ENCODE assay signal across 19 mouse cellular contexts in the genomic region with DNA sequence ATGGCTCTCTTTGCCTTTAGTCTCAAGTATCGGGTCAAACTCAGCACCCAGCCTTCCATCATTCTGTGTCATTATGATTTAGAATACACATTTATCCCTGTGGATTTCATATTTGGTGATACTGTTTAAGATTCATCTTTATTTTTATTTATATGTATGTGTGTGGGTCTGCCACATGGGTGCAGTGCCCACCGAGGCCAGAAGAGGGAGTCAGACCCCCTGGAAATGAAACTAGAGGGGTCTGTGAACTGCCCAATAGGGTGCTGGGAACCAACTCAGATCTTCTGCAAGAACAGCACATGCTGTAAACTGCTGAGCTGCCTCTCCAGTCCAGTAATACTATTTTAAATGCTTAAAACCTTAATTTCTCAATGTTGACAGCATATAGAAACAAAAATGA. TPM values are rescaled to one million over a fixed set of nuclear protein-coding genes. Genes with fewer than 3 reads are reported as not detected.
A peak's percentile ranks its signal among the peaks of the same experiment; 100 is the strongest.
DNase-seq lines count a peak whose midpoint lies in the region; ATAC-seq and TF ChIP-seq lines count a peak whose summit lies in the region.
"Had no signal": no experiment of that assay in that cellular context is flagged by ENCODE, and none has a peak within 500 bp of the region (broad histone marks: within the 10 kb centered on the region; RNA-seq: fewer than 3 reads in every experiment).

No protein-coding gene starts in this region.

- peaks cover 17% of the 10 kb centered on the region for H3K4me1 ChIP-seq in hindbrain, postnatal 0 days (ENCODE audit: insufficient read depth, low read length)
- peaks cover 7% of the 10 kb centered on the region for H3K4me1 ChIP-seq in hindbrain, embryonic 11.5 days (replicated peaks; ENCODE audit: control insufficient read depth, insufficient read depth, low read length)
- H3K4me1 ChIP-seq in midbrain, postnatal 0 days (ENCODE audit: insufficient read depth, low read length) = peaks cover 9% of the 10 kb centered on the region; the same call in 1 of the 2 replicates
- H3K4me1 ChIP-seq in midbrain, embryonic 10.5 days = peaks cover 47% of the 10 kb centered on the region
- peaks cover 3% of the 10 kb centered on the region; the same call in 1 of the 2 replicates for H3K4me1 ChIP-seq in liver, embryonic 11.5 days (replicated peaks; ENCODE audit: control insufficient read depth, insufficient read depth, low read length)

- no peak overlapping the region for H3K4me3 ChIP-seq in hindbrain, postnatal 0 days (ENCODE audit: low read length)
- no peak overlapping the region for H3K4me3 ChIP-seq in hindbrain, embryonic 11.5 days (ENCODE audit: low read depth, low read length)
- H3K4me3 ChIP-seq in midbrain, postnatal 0 days (ENCODE audit: low read depth, low read length) = no peak overlapping the region
- no peak overlapping the region for H3K4me3 ChIP-seq in midbrain, embryonic 10.5 days
- no peak overlapping the region for H3K4me3 ChIP-seq in liver, embryonic 11.5 days (ENCODE audit: low read depth, low read length)
- H3K4me3 ChIP-seq: embryonic facial prominence, embryonic 10.5 days; forebrain, embryonic 13.5 days; heart, embryonic 10.5 days had no signal

- H3K36me3 ChIP-seq in hindbrain, postnatal 0 days (ENCODE audit: insufficient read depth, low read length) = no peaks in the 10 kb centered on the region
- H3K36me3 ChIP-seq in hindbrain, embryonic 11.5 days (ENCODE audit: control insufficient read depth, insufficient read depth, low read length) = no peaks in the 10 kb centered on the region
- no peaks in the 10 kb centered on the region for H3K36me3 ChIP-seq in midbrain, postnatal 0 days (ENCODE audit: insufficient read depth, low read length)
- H3K36me3 ChIP-seq in midbrain, embryonic 10.5 days = no peaks in the 10 kb centered on the region
- H3K36me3 ChIP-seq in liver, embryonic 11.5 days (ENCODE audit: control insufficient read depth, insufficient read depth, low read length) = no peaks in the 10 kb centered on the region
- H3K36me3 ChIP-seq: embryonic facial prominence, embryonic 10.5 days; G1E; heart, embryonic 10.5 days had no signal

- H3K27ac ChIP-seq in hindbrain, postnatal 0 days = no peak overlapping the region
- no peak overlapping the region for H3K27ac ChIP-seq in hindbrain, embryonic 11.5 days (ENCODE audit: low read depth, low read length)
- no peak overlapping the region for H3K27ac ChIP-seq in midbrain, postnatal 0 days (ENCODE audit: low read depth, low read length)
- no peak overlapping the region for H3K27ac ChIP-seq in midbrain, embryonic 10.5 days (replicated peaks)
- no peak overlapping the region for H3K27ac ChIP-seq in liver, embryonic 11.5 days (ENCODE audit: low read depth, low read length)
- H3K27ac ChIP-seq: heart, embryonic 10.5 days; hindbrain, embryonic 14.5 days had no signal

- no peaks in the 10 kb centered on the region for H3K9me3 ChIP-seq in hindbrain, postnatal 0 days (ENCODE audit: low read length)
- H3K9me3 ChIP-seq in hindbrain, embryonic 11.5 days (ENCODE audit: control insufficient read depth, low read length) = no peaks in the 10 kb centered on the region
- H3K9me3 ChIP-seq in midbrain, postnatal 0 days (ENCODE audit: low read length) = no peaks in the 10 kb centered on the region
- no peaks in the 10 kb centered on the region; the same call in 1 of the 2 replicates for H3K9me3 ChIP-seq in midbrain, embryonic 10.5 days (replicated peaks)
- H3K9me3 ChIP-seq in liver, embryonic 11.5 days (ENCODE audit: control insufficient read depth, low read length) = no peaks in the 10 kb centered on the region
- H3K9me3 ChIP-seq: embryonic facial prominence, embryonic 10.5 days; forebrain, embryonic 13.5 days; G1E; heart, embryonic 10.5 days had no signal

- no peak for ATAC-seq in hindbrain, postnatal 0 days
- ATAC-seq in hindbrain, embryonic 11.5 days (ENCODE audit: low FRiP score) = no peak
- ATAC-seq in midbrain, postnatal 0 days (ENCODE audit: low FRiP score) = no peak
- ATAC-seq in liver, embryonic 11.5 days (replicated peaks; ENCODE audit: low FRiP score) = no peak
- ATAC-seq: forebrain, embryonic 13.5 days had no signal

- TF ChIP-seq CTCF in hindbrain, postnatal 0 days (IDR thresholded peaks at IDR 0.05; ENCODE audit: low read depth) = peak; percentile 18; the same call in 1 of the 2 replicates
- TF ChIP-seq CTCF in midbrain, postnatal 0 days (IDR thresholded peaks at IDR 0.05) = peak; percentile 21; the same call in 1 of the 2 replicates

- no peaks in the 10 kb centered on the region for H3K27me3 ChIP-seq in hindbrain, postnatal 0 days (ENCODE audit: insufficient read depth, low read length)
- no peaks in the 10 kb centered on the region for H3K27me3 ChIP-seq in hindbrain, embryonic 11.5 days (ENCODE audit: control insufficient read depth, insufficient read depth, low read length)
- H3K27me3 ChIP-seq in midbrain, postnatal 0 days (ENCODE audit: insufficient read depth, low read length) = no peaks in the 10 kb centered on the region
- H3K27me3 ChIP-seq in midbrain, embryonic 10.5 days (ENCODE audit: low read depth, poor library complexity, severe bottlenecking) = peaks cover 26% of the 10 kb centered on the region
- 0 out of 2 replicates have a peak, but pooled peaks cover 3% of the 10 kb centered on the region for H3K27me3 ChIP-seq in liver, embryonic 11.5 days (replicated peaks; ENCODE audit: control insufficient read depth, insufficient read depth, low read length)
- H3K27me3 ChIP-seq: forebrain, embryonic 13.5 days had no signal

- WGBS in hindbrain, postnatal 0 days = 97% methylated on average over 2 of the region's 2 CpGs
- WGBS in hindbrain, embryonic 11.5 days = 97% methylated on average over 2 of the region's 2 CpGs
- WGBS in midbrain, postnatal 0 days = 98% methylated on average over 2 of the region's 2 CpGs
- WGBS in midbrain, embryonic 10.5 days = 98% methylated on average over 2 of the region's 2 CpGs
- 92% methylated on average over 2 of the region's 2 CpGs for WGBS in liver, embryonic 11.5 days

- DNase-seq in hindbrain, postnatal 0 days (ENCODE audit: low spot score) = no peak
- no peak for DNase-seq in hindbrain, embryonic 11.5 days (ENCODE audit: low spot score)
- no peak for DNase-seq in midbrain, postnatal 0 days (ENCODE audit: low spot score)
- DNase-seq in midbrain, embryonic 10.5 days (ENCODE audit: low spot score) = no peak
- peak; percentile 43 for DNase-seq in ZHBTc4 (ENCODE audit: low read depth, low spot score)
- no peak for DNase-seq in liver, embryonic 11.5 days (ENCODE audit: low spot score)
- DNase-seq: adrenal gland, adult 2 months; adrenal gland, postnatal 25 days; cerebellum, adult 2 months; cerebellum, postnatal 10 days; gastrocnemius, postnatal 36 days; heart, adult 11 months; heart, postnatal 10 days had no signal

- no peak overlapping the region for H3K9ac ChIP-seq in hindbrain, postnatal 0 days (replicated peaks; ENCODE audit: low read length)
- no peak overlapping the region for H3K9ac ChIP-seq in hindbrain, embryonic 11.5 days (ENCODE audit: low read depth, low read length)
- no peak overlapping the region for H3K9ac ChIP-seq in midbrain, postnatal 0 days (replicated peaks; ENCODE audit: low read length, poor library complexity, severe bottlenecking)
- H3K9ac ChIP-seq in liver, embryonic 11.5 days (ENCODE audit: low read depth, low read length) = no peak overlapping the region
- H3K9ac ChIP-seq: forebrain, embryonic 13.5 days; hindbrain, embryonic 14.5 days had no signal

- no peak overlapping the region for H3K4me2 ChIP-seq in hindbrain, postnatal 0 days (ENCODE audit: low read depth, low read length)
- H3K4me2 ChIP-seq in hindbrain, embryonic 11.5 days (replicated peaks; ENCODE audit: low read depth, low read length) = no peak overlapping the region
- no peak overlapping the region for H3K4me2 ChIP-seq in midbrain, postnatal 0 days (ENCODE audit: low read depth, low read length, poor library complexity, severe bottlenecking)
- H3K4me2 ChIP-seq in liver, embryonic 11.5 days = no peak overlapping the region
- H3K4me2 ChIP-seq: forebrain, embryonic 13.5 days; hindbrain, embryonic 14.5 days had no signal

RNA-seq across cellular contexts. Expression of a gene that starts 26.4 kb away (rescaled TPM):
- total RNA-seq in hindbrain, postnatal 0 days (2014; rRNA removed) = 36.2 and 40.3 TPM in 2 replicates
- 14.2 and 15.2 TPM in 2 replicates for polyA plus RNA-seq in hindbrain, postnatal 0 days (2015; fragmentation: Nextera tagmentation; extraction: Ambion mirVana)
- 11.4 and 16.8 TPM in 2 replicates for polyA plus RNA-seq in hindbrain, embryonic 11.5 days (2014; fragmentation: Nextera tagmentation; extraction: Ambion mirVana)
- 19.2 and 21.1 TPM in 2 replicates for total RNA-seq in midbrain, postnatal 0 days (2014; rRNA removed)
- polyA plus RNA-seq in midbrain, postnatal 0 days (2015; fragmentation: Nextera tagmentation; extraction: Ambion mirVana) = 6.8 and 8.9 TPM in 2 replicates
- polyA plus RNA-seq in midbrain, embryonic 10.5 days (2016; fragmentation: Nextera tagmentation; extraction: Ambion mirVana) = 0.61 and 2.5 TPM in 2 replicates
- polyA plus RNA-seq in liver, embryonic 11.5 days (2014; fragmentation: Nextera tagmentation; extraction: Ambion mirVana) = 0.81 and 0.84 TPM in 2 replicates
- total RNA-seq: hematopoietic stem cell, adult 5-6 weeks had no signal
- polyA plus RNA-seq: G1E had no signal

RNA-seq across cellular contexts. Expression of a gene that starts 37.5 kb away (rescaled TPM):
- 59.4 and 68.0 TPM in 2 replicates for total RNA-seq in hindbrain, postnatal 0 days (2014; rRNA removed)
- polyA plus RNA-seq in hindbrain, postnatal 0 days (2015; fragmentation: Nextera tagmentation; extraction: Ambion mirVana) = 67.7 and 70.0 TPM in 2 replicates
- 23.5 and 28.0 TPM in 2 replicates for polyA plus RNA-seq in hindbrain, embryonic 11.5 days (2014; fragmentation: Nextera tagmentation; extraction: Ambion mirVana)
- 65.8 and 81.1 TPM in 2 replicates for total RNA-seq in midbrain, postnatal 0 days (2014; rRNA removed)
- 78.1 and 84.2 TPM in 2 replicates for polyA plus RNA-seq in midbrain, postnatal 0 days (2015; fragmentation: Nextera tagmentation; extraction: Ambion mirVana)
- 42.1 and 52.2 TPM in 2 replicates for polyA plus RNA-seq in midbrain, embryonic 10.5 days (2016; fragmentation: Nextera tagmentation; extraction: Ambion mirVana)
- polyA plus RNA-seq in liver, embryonic 11.5 days (2014; fragmentation: Nextera tagmentation; extraction: Ambion mirVana) = 13.5 and 18.0 TPM in 2 replicates

RNA-seq across cellular contexts. Expression of a gene that starts 37.8 kb away (rescaled TPM):
- 0.61 and 1.7 TPM in 2 replicates for total RNA-seq in hindbrain, postnatal 0 days (2014; rRNA removed)
- 1.5 and 2.1 TPM in 2 replicates for polyA plus RNA-seq in hindbrain, postnatal 0 days (2015; fragmentation: Nextera tagmentation; extraction: Ambion mirVana)
- polyA plus RNA-seq in hindbrain, embryonic 11.5 days (2014; fragmentation: Nextera tagmentation; extraction: Ambion mirVana) = 0.35 and 0.68 TPM in 2 replicates
- 1.8 and 3.7 TPM in 2 replicates for total RNA-seq in midbrain, postnatal 0 days (2014; rRNA removed)
- 1.1 and 2.0 TPM in 2 replicates for polyA plus RNA-seq in midbrain, postnatal 0 days (2015; fragmentation: Nextera tagmentation; extraction: Ambion mirVana)
- polyA plus RNA-seq in midbrain, embryonic 10.5 days (2016; fragmentation: Nextera tagmentation; extraction: Ambion mirVana) = 0.12 and 0.34 TPM in 2 replicates
- polyA plus RNA-seq in liver, embryonic 11.5 days (2014; fragmentation: Nextera tagmentation; extraction: Ambion mirVana) = 0.10 TPM in 1 of 2 replicates, not detected in the other
- total RNA-seq: adrenal gland, adult 2 months; adrenal gland, postnatal 25 days; hematopoietic stem cell, adult 5-6 weeks had no signal
- polyA plus RNA-seq: adrenal gland, adult 2 months; G1E had no signal

RNA-seq across cellular contexts. Expression of a gene that starts 50.4 kb away (rescaled TPM):
- total RNA-seq in hindbrain, postnatal 0 days (2014; rRNA removed) = 6.0 and 10.1 TPM in 2 replicates
- 18.0 and 21.4 TPM in 2 replicates for polyA plus RNA-seq in hindbrain, postnatal 0 days (2015; fragmentation: Nextera tagmentation; extraction: Ambion mirVana)
- 13.5 and 15.0 TPM in 2 replicates for polyA plus RNA-seq in hindbrain, embryonic 11.5 days (2014; fragmentation: Nextera tagmentation; extraction: Ambion mirVana)
- 9.5 and 11.7 TPM in 2 replicates for total RNA-seq in midbrain, postnatal 0 days (2014; rRNA removed)
- polyA plus RNA-seq in midbrain, postnatal 0 days (2015; fragmentation: Nextera tagmentation; extraction: Ambion mirVana) = 15.9 and 21.6 TPM in 2 replicates
- polyA plus RNA-seq in midbrain, embryonic 10.5 days (2016; fragmentation: Nextera tagmentation; extraction: Ambion mirVana) = 7.8 and 10.0 TPM in 2 replicates
- 1.8 and 2.2 TPM in 2 replicates for polyA plus RNA-seq in liver, embryonic 11.5 days (2014; fragmentation: Nextera tagmentation; extraction: Ambion mirVana)

RNA-seq across cellular contexts. Expression of a gene that starts 50.6 kb away (rescaled TPM):
- 49.9 and 50.1 TPM in 2 replicates for total RNA-seq in hindbrain, postnatal 0 days (2014; rRNA removed)
- 326 and 334 TPM in 2 replicates for polyA plus RNA-seq in hindbrain, postnatal 0 days (2015; fragmentation: Nextera tagmentation; extraction: Ambion mirVana)
- 336 and 363 TPM in 2 replicates for polyA plus RNA-seq in hindbrain, embryonic 11.5 days (2014; fragmentation: Nextera tagmentation; extraction: Ambion mirVana)
- total RNA-seq in midbrain, postnatal 0 days (2014; rRNA removed) = 59.7 and 67.5 TPM in 2 replicates
- 341 and 344 TPM in 2 replicates for polyA plus RNA-seq in midbrain, postnatal 0 days (2015; fragmentation: Nextera tagmentation; extraction: Ambion mirVana)
- 344 and 395 TPM in 2 replicates for polyA plus RNA-seq in midbrain, embryonic 10.5 days (2016; fragmentation: Nextera tagmentation; extraction: Ambion mirVana)
- polyA plus RNA-seq in liver, embryonic 11.5 days (2014; fragmentation: Nextera tagmentation; extraction: Ambion mirVana) = 432 and 463 TPM in 2 replicates
